Mouse (Mus musculus): Measurements from ENCODE around the gene Zfp592.

GRCm38 (mm10) chr7:81008285-81008684 lies 14.8 kb downstream of the Zfp592 start:
- TF ChIP-seq CTCF (IDR thresholded peaks at IDR 0.05; ENCODE audit: extremely low read depth, insufficient read depth, low read length) (no peak), POLR2A (IDR thresholded peaks at IDR 0.05; ENCODE audit: extremely low read depth, insufficient read depth, low read length) (no peak)
